Mouse (Mus musculus) limb, embryonic 14.5 days (tissue): ENCODE results near the gene 4930572O03Rik. TPM values are rescaled to one million over a fixed set of nuclear protein-coding genes. Genes with fewer than 3 reads are reported as not detected.
A peak's percentile ranks its signal among the peaks of the same experiment; 100 is the strongest.
"Not testable (repeated sequence)": the region's sequence is repeated elsewhere in the genome, so short reads cannot be mapped to it uniquely, and the experiment has no call there.

Source experiments
- ATAC-seq: fragments of 200-750 bp; cut with Nextera tagmentation; 2 replicates; pipeline ENCODE4 v1.8.0; 2017; ENCODE audit warnings: low read depth, moderate number of reproducible peaks, moderate TSS enrichment; ENCODE audit not compliant: low FRiP score
- DNase-seq: peaks from one replicate; pipeline ENCODE4 v3.0.0-alpha.2; 2015; ENCODE audit warnings: low spot score
- H3K27ac ChIP-seq: fragments of 300-500 bp; sonication (generic); replicated peaks from 2 replicates; pipeline ENCODE4 v1.5.1; 2014; ENCODE audit warnings: low read depth, mild to moderate bottlenecking, low read length, moderate library complexity, mixed read lengths
- H3K27me3 ChIP-seq: fragments of 300-500 bp; sonication (generic); 2 replicates; pipeline ENCODE4 v1.6.1; 2014; ENCODE audit warnings: low read length, mixed read lengths; ENCODE audit not compliant: control insufficient read depth, insufficient read depth
- H3K36me3 ChIP-seq: fragments of 300-500 bp; sonication (generic); 2 replicates; pipeline ENCODE4 v1.6.1; 2014; ENCODE audit warnings: mild to moderate bottlenecking, low read length, moderate library complexity, mixed read lengths; ENCODE audit not compliant: control insufficient read depth, insufficient read depth
- H3K4me1 ChIP-seq: fragments of 300-500 bp; sonication (generic); 2 replicates; pipeline ENCODE4 v1.6.1; 2014; ENCODE audit warnings: antibody characterized with exemption, low read length, mixed read lengths; ENCODE audit not compliant: control insufficient read depth, insufficient read depth
- H3K4me2 ChIP-seq: fragments of 300-500 bp; sonication (generic); replicated peaks from 2 replicates; pipeline ENCODE4 v1.6.1; 2014; ENCODE audit warnings: low read depth, mild to moderate bottlenecking, low read length, moderate library complexity; ENCODE audit not compliant: severe bottlenecking
- H3K4me3 ChIP-seq: fragments of 300-500 bp; sonication (generic); replicated peaks from 2 replicates; pipeline ENCODE4 v1.5.1; 2014; ENCODE audit warnings: low read length
- H3K9ac ChIP-seq: fragments of 300-500 bp; sonication (generic); 2 replicates; pipeline ENCODE4 v1.6.1; 2014; ENCODE audit warnings: mild to moderate bottlenecking, low read depth, low read length, moderate library complexity; ENCODE audit not compliant: severe bottlenecking
- H3K9me3 ChIP-seq: fragments of 300-500 bp; sonication (generic); 2 replicates; pipeline ENCODE4 v1.6.1; 2016; ENCODE audit warnings: low read length; ENCODE audit not compliant: control insufficient read depth
- WGBS: fragments of 180-500 bp; shearing (Covaris S2); extraction: QIAGEN DNeasy Blood & Tissue Kit; methylation state at CpG from one replicate; pipeline ENCODE4 v1.1.7; 2014; 5-methylcytosine and 5-hydroxymethylcytosine counted together
- polyA plus RNA-seq, 2 experiments: library from polyadenylated mRNA; depleted of rRNA in 1 of 2; stranded (reverse) in 1 of 2; unstranded in 1 of 2; fragments of >200 nt; fragmentation: Nextera tagmentation in 1 of 2; extraction: Ambion mirVana in 1 of 2; gene quantifications; 2 replicates each; pipeline versions ENCODE4 v1.2.1 to v1.2.3; 2012 to 2014

Gene 4930572O03Rik
- polyA plus RNA-seq (2012; rRNA removed) (not detected in 2 replicates), polyA plus RNA-seq (2014; fragmentation: Nextera tagmentation; extraction: Ambion mirVana) (not detected in 2 replicates)

GRCm38 (mm10) chr5:15656959-15657358 is at the start of gene 4930572O03Rik:
Gene 4930572O03Rik (minus strand): TSS chr5:15657059.
- H3K4me1 ChIP-seq, H3K9ac ChIP-seq, H3K27ac ChIP-seq, DNase-seq, H3K27me3 ChIP-seq, H3K4me2 ChIP-seq, H3K36me3 ChIP-seq, H3K9me3 ChIP-seq, H3K4me3 ChIP-seq, ATAC-seq: not testable (repeated sequence)
- WGBS: 74% methylated on average over 1 of the region's 1 CpGs

GRCm38 (mm10) chr5:15702891-15703290 is 46.0 kb upstream of the 4930572O03Rik start:
- ATAC-seq, DNase-seq, H3K4me2 ChIP-seq, H3K27ac ChIP-seq, H3K4me3 ChIP-seq, H3K36me3 ChIP-seq, H3K4me1 ChIP-seq, H3K9me3 ChIP-seq, H3K9ac ChIP-seq, H3K27me3 ChIP-seq: not testable (repeated sequence)
- 22% methylated on average over 5 of the region's 5 CpGs for WGBS

GRCm38 (mm10) chr5:15697719-15698118 is 40.9 kb upstream of the 4930572O03Rik start:
- H3K36me3 ChIP-seq, H3K4me3 ChIP-seq, H3K27ac ChIP-seq, H3K4me1 ChIP-seq, H3K4me2 ChIP-seq, H3K9me3 ChIP-seq, H3K9ac ChIP-seq, H3K27me3 ChIP-seq, DNase-seq, ATAC-seq: not testable (repeated sequence)
- 39% methylated on average over 2 of the region's 2 CpGs for WGBS

GRCm38 (mm10) chr5:15691849-15692248 is 35.0 kb upstream of the 4930572O03Rik start:
- not testable (repeated sequence) for DNase-seq, H3K36me3 ChIP-seq, H3K4me1 ChIP-seq, H3K27me3 ChIP-seq, H3K9ac ChIP-seq, H3K9me3 ChIP-seq, H3K27ac ChIP-seq, ATAC-seq, H3K4me3 ChIP-seq, H3K4me2 ChIP-seq
- WGBS: 83% methylated on average over 4 of the region's 4 CpGs

GRCm38 (mm10) chr5:15690822-15691221 is 34.0 kb upstream of the 4930572O03Rik start:
- H3K9me3 ChIP-seq: peaks cover 12% of the 10 kb centered on the region
- not testable (repeated sequence) for H3K4me1 ChIP-seq, DNase-seq, H3K9ac ChIP-seq, ATAC-seq, H3K4me3 ChIP-seq, H3K27ac ChIP-seq, H3K27me3 ChIP-seq, H3K36me3 ChIP-seq, H3K4me2 ChIP-seq
- WGBS: 73% methylated on average over 4 of the region's 4 CpGs

- H3K27ac ChIP-seq, H3K4me3 ChIP-seq, H3K36me3 ChIP-seq, DNase-seq, H3K4me1 ChIP-seq, H3K4me2 ChIP-seq, H3K9ac ChIP-seq, H3K27me3 ChIP-seq: not testable (repeated sequence)
- peak; percentile 90 for ATAC-seq
- WGBS: 68% methylated on average over 6 of the region's 6 CpGs
- H3K9me3 ChIP-seq: peaks cover 12% of the 10 kb centered on the region
Measured at GRCm38 (mm10) chr5:15689659-15690213, 32.9 kb upstream of the 4930572O03Rik start.

- not testable (repeated sequence) for H3K4me2 ChIP-seq, H3K36me3 ChIP-seq, H3K27me3 ChIP-seq, H3K4me3 ChIP-seq, H3K4me1 ChIP-seq, H3K9ac ChIP-seq, DNase-seq, H3K27ac ChIP-seq
- WGBS: 62% methylated on average over 4 of the region's 4 CpGs
- H3K9me3 ChIP-seq: peaks cover 12% of the 10 kb centered on the region
- peak; percentile 62 for ATAC-seq
Measured at GRCm38 (mm10) chr5:15688874-15689658, 32.2 kb upstream of the 4930572O03Rik start.

- H3K36me3 ChIP-seq, H3K4me2 ChIP-seq, DNase-seq, H3K27ac ChIP-seq, H3K27me3 ChIP-seq, H3K4me1 ChIP-seq, H3K9me3 ChIP-seq, H3K4me3 ChIP-seq, H3K9ac ChIP-seq: not testable (repeated sequence)
- WGBS: 82% methylated on average over 7 of the region's 10 CpGs
- ATAC-seq: peak; percentile 57
Measured at GRCm38 (mm10) chr5:15681301-15682035, 24.6 kb upstream of the 4930572O03Rik start.
